In the genomic region with DNA sequence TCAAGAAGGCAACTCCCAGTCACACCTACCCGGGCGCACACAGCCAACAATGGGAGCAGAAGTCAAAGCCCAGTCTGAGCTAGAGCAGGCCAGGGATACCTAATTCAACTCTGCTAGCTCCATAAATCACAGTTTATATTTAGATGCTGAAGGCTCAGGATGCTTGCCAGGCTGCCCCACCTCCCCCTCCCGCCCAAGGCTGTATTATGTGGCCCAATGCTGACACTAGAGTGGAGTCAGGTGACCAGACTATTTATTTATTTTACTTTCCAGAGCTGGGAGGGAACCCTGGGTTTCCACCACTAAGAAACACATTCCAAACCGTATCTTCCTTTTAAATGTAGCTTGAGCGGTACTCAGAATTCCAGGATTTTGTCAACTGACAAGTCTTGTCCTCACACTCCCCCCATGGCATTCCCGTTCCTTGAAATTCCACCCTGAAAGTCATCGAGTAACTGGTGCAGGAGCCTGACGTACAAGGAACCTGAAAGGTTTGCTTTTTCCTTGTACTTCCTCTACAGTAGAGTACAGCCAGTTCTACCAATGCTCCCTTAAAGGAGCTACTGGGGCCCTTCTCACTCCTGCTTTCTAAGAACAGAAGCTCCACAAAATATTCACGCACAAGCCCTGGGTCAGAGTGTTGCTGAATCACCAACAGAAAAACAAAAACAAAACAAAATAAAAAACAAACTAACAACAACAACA, we compare ENCODE assay signal across 8 mouse cellular contexts. TPM values are rescaled to one million over a fixed set of nuclear protein-coding genes. Genes with fewer than 3 reads are reported as not detected.
DNase-seq lines count a peak whose midpoint lies in the region; ATAC-seq lines count a peak whose summit lies in the region.

No protein-coding gene starts in this region.

- H3K9ac ChIP-seq in neural tube, embryonic 11.5 days (ENCODE audit: low read length) = no peak overlapping the region
- no peak overlapping the region for H3K9ac ChIP-seq in neural tube, embryonic 15.5 days (replicated peaks)
- H3K9ac ChIP-seq in heart, embryonic 11.5 days (ENCODE audit: low read depth, low read length) = peak overlapping the region; percentile 36; the same call in 1 of the 2 replicates

- H3K36me3 ChIP-seq in neural tube, embryonic 11.5 days (ENCODE audit: control insufficient read depth, insufficient read depth, low read length) = no peaks in the 10 kb centered on the region
- H3K36me3 ChIP-seq in neural tube, embryonic 15.5 days = peaks cover 13% of the 10 kb centered on the region
- H3K36me3 ChIP-seq in heart, embryonic 11.5 days (ENCODE audit: control insufficient read depth, insufficient read depth, low read length) = 0 out of 2 replicates have a peak, but pooled peaks cover 7% of the 10 kb centered on the region

- H3K9me3 ChIP-seq in neural tube, embryonic 11.5 days (ENCODE audit: control insufficient read depth, low read length) = no peaks in the 10 kb centered on the region
- H3K9me3 ChIP-seq in neural tube, embryonic 15.5 days (replicated peaks) = no peaks in the 10 kb centered on the region
- no peaks in the 10 kb centered on the region for H3K9me3 ChIP-seq in heart, embryonic 11.5 days (replicated peaks; ENCODE audit: control insufficient read depth, low read length)

- H3K4me3 ChIP-seq in neural tube, embryonic 11.5 days (ENCODE audit: low read depth, low read length) = no peak overlapping the region
- no peak overlapping the region for H3K4me3 ChIP-seq in neural tube, embryonic 15.5 days (replicated peaks)
- no peak overlapping the region for H3K4me3 ChIP-seq in heart, embryonic 11.5 days (ENCODE audit: low read depth, low read length)

- no peak for ATAC-seq in neural tube, embryonic 11.5 days (ENCODE audit: insufficient read depth, low FRiP score, low TSS enrichment)
- ATAC-seq in neural tube, embryonic 15.5 days (ENCODE audit: low FRiP score) = no peak
- ATAC-seq in heart, embryonic 11.5 days (replicated peaks; ENCODE audit: insufficient number of reproducible peaks, low FRiP score, low TSS enrichment) = peak; percentile 65

- no peak overlapping the region for H3K27ac ChIP-seq in neural tube, embryonic 11.5 days (ENCODE audit: low read depth, low read length)
- H3K27ac ChIP-seq in neural tube, embryonic 15.5 days (replicated peaks) = no peak overlapping the region
- peak overlapping the region; percentile 81 for H3K27ac ChIP-seq in heart, embryonic 11.5 days (ENCODE audit: low read depth, low read length)

- no peak overlapping the region for H3K4me2 ChIP-seq in neural tube, embryonic 11.5 days (ENCODE audit: low read depth)
- H3K4me2 ChIP-seq in neural tube, embryonic 15.5 days = no peak overlapping the region
- H3K4me2 ChIP-seq in heart, embryonic 11.5 days = peak overlapping the region; percentile 40

- H3K27me3 ChIP-seq in neural tube, embryonic 11.5 days (ENCODE audit: control insufficient read depth, insufficient read depth, low read length) = no peaks in the 10 kb centered on the region
- H3K27me3 ChIP-seq in neural tube, embryonic 15.5 days (replicated peaks) = no peaks in the 10 kb centered on the region
- no peaks in the 10 kb centered on the region for H3K27me3 ChIP-seq in heart, embryonic 11.5 days (ENCODE audit: control insufficient read depth, insufficient read depth, low read length)

- H3K4me1 ChIP-seq in neural tube, embryonic 11.5 days (ENCODE audit: control insufficient read depth, insufficient read depth, low read length) = no peaks in the 10 kb centered on the region
- peaks cover 21% of the 10 kb centered on the region for H3K4me1 ChIP-seq in neural tube, embryonic 15.5 days
- H3K4me1 ChIP-seq in heart, embryonic 11.5 days (ENCODE audit: control insufficient read depth, insufficient read depth, low read length) = peaks cover 14% of the 10 kb centered on the region

- WGBS in neural tube, embryonic 11.5 days = 67% methylated on average over 9 of the region's 9 CpGs
- WGBS in neural tube, embryonic 15.5 days = 65% methylated on average over 9 of the region's 9 CpGs
- WGBS in heart, embryonic 11.5 days (ENCODE audit: insufficient replicate concordance) = 28% methylated on average over 9 of the region's 9 CpGs

- DNase-seq in neural tube, embryonic 11.5 days (ENCODE audit: low spot score) = peak; percentile 24
- peak; percentile 72 to 81 for DNase-seq in kidney, postnatal 4 days
- DNase-seq in urinary bladder, postnatal 14 days (ENCODE audit: low spot score) = peak; percentile 58
- no peak for DNase-seq in liver
- no peak for DNase-seq in right cerebral cortex, postnatal 25 days
- DNase-seq in cerebellum, adult 11-12 months = no peak

RNA-seq across cellular contexts. Expression of gene Ccar1, which starts 51.9 kb away (rescaled TPM):
- polyA plus RNA-seq in neural tube, embryonic 11.5 days (2014; fragmentation: Nextera tagmentation; extraction: Ambion mirVana) = 154 and 167 TPM in 2 replicates
- 87.7 and 102 TPM in 2 replicates for polyA plus RNA-seq in neural tube, embryonic 15.5 days (2015; fragmentation: Nextera tagmentation; extraction: Ambion mirVana)
- polyA plus RNA-seq in heart, embryonic 11.5 days (2014; fragmentation: Nextera tagmentation; extraction: Ambion mirVana) = 101 and 106 TPM in 2 replicates

Comparison
In these comparisons a context has a peak if more than half of its experiments do, and no peak if none do; other contexts are left out.
1. DNase-seq: peak in neural tube, embryonic 11.5 days (single experiment), kidney, postnatal 4 days (2 of 2) and urinary bladder, postnatal 14 days (single experiment); none in liver (single experiment), right cerebral cortex, postnatal 25 days (single experiment) and cerebellum, adult 11-12 months (single experiment).